Mouse (Mus musculus) embryo, embryonic 9.5 days (tissue): Measurements from ENCODE around the gene App.

Experiments used
- DNase-seq: peaks from one replicate; pipeline ENCODE4 v3.0.0-alpha.2; 2017; ENCODE audit errors: extremely low spot score

Gene App

GRCm38 (mm10) chr16:85075330-85075729 lies 98.2 kb downstream of the App start:
- DNase-seq, result no peak

DNA sequence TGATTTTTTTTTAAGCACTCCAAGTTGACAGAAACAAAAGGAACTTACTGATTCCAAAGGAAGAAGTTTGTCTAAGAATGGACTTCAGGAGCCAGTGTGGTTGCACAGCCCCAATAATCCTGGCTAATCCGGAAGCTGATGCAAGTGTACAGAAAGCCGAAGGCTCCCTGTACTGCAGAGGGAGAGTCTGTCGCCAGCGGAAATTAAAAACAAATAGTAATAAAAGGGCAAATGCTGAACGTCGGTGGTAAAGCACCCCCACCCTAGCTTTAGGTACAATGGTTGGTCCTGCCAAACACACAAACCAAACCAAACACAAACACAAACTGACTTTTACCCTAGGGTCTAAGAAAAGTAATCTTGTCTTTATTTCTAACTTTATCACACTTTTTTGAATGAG lies 98.7 kb downstream of the App start:
- DNase-seq, result no peak

GRCm38 (mm10) chr16:85072624-85073023 lies 100.9 kb downstream of the App start:
- DNase-seq, result no peak

DNA sequence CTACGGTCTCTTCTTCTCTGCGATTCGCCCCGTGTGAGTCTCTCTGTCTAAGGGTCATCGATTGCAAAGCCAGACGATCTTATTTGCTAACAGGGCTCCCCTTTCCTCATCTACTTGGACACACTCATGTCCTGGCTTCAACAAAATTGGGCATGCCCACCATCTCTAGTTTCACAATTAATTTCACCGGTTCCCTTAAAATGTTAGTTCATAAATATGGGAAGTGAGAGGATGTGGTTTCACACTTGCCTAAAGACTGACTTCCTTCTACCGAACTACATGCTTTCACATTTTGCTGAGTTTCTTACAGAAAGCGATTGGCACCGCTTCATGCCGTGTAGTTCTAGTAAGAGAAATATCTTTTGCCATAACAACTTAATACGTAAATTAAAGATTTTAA lies 101.8 kb downstream of the App start:
- DNase-seq, result no peak

DNA sequence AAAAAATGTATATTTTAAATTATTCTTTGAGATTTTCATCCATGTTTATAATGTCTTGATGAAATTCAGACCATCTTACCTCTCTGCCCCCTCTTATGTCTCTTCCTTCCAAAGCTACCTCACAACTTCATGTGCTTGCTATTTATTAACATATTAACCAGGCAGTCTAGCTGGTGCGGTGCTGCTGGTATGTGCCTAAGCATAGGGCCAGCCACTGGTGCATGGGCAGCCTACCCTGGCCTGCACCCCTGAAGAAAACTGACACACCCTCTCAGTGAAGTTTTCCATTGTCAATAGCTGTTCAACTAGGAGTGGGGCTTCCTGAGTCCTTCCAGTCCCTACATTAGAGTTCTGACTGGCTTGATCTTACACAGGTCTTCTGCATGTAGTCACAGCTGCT lies 102.3 kb downstream of the App start:
- DNase-seq, result no peak

DNA sequence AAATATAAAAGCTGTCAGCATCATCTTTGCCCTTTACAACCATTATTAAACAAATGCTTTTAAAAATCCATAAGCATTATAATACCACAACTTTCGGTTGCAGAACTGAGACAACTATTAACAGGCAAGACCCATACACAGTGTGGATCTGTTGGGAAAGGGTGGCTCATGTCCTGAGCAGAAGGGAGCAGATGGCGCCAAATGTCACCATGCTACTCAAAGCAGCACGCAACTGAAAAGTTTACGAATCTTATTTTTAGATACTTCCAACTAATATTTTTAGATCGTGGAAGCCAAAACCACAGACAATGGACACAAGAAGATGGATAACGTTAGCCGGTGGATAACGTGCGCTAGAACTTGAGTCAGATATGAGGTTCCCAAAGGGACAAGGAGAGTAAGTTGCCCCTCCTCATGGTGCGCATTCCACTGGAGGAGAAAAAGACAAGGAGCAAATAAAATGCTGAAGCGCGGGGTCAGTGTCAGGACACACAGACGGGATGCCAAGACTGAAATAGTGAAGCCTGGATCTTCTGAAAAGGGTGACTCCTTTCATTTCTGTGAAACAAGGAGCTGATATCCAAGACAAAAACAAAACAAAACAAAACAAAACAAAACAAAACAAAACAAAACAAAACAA lies 106.2 kb downstream of the App start:
- no peak for DNase-seq

- no peak for DNase-seq
Observed at GRCm38 (mm10) chr16:85066227-85066626, 107.3 kb downstream of the App start.

GRCm38 (mm10) chr16:85064800-85065199 lies 108.8 kb downstream of the App start:
- DNase-seq, result no peak

DNA sequence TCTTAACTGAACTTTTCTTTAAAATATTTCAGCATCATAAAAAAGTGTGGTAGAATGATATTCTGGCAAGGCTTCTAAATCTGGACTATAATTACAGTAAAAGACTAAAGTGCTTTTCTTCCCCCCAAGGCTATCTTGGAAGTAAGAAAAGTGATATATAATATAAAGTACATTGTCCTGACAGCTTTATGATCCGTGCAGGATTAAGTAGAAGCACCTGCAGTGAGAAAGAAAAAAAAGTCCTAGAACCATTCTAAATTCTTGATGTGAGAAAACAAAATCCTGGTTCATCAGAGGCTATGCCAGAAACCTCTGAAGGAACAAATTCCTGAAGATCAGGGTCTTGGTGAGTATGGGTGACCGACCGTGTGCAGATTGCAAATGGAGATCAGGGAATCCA lies 110.8 kb downstream of the App start:
- no peak for DNase-seq

DNA sequence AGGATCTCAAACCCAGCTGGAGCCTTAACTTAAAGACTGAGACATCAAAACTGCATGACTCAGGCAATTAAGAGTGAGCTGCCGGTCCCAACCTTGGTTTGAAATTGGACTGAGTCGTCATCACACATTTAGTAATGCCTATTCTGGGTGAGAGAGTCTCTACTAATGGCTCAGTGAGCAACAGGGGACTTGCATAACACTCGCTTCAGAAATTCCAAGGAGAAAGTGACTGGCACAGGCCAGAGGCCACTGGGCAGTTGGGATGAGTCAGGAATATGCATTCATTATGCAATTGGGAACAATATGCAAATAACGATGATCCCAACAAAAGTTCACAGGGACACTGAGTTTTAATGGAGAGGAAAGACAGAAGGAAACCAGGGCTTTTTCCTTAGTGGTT lies 111.8 kb downstream of the App start:
- DNase-seq, result no peak

DNA sequence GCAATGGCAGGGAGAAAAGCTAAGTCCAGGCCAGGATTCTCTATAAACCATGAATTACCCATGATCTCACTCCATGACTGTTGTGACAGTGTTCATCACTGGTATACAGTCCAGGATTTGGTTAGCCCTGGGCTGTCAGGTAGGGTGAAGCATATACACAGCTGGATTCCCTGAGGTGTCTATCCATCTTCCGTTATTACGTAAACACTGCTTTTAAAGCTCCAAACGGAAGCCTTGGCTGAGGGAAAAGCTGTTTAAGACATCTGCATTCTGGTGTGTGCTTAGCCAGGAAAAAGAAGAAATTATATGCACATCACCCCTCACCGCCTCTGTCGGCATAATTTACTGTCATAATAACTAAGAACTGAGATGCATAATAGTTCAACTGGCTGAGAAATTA lies 115.4 kb downstream of the App start:
- DNase-seq, result no peak

DNA sequence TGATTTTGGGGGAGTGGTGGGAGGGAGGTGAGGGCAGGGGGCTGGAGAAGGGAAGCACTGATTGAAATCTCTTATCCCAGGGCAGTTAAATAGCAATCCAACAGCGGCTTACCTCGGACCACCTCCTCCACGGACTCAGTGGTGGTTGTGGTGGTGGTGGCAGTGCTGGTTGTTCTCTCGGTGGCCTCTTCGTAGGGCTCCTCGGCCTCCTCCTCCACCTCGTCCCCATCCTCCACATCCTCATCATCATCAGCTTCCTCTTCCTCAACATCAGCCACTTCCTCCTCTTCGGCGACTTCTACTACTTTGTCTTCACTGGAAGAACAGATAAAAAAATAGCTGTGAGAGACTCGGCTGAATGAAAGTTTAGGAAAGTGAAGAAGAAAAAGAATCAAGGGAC lies 117.4 kb downstream of the App start:
- DNase-seq, result no peak

DNA sequence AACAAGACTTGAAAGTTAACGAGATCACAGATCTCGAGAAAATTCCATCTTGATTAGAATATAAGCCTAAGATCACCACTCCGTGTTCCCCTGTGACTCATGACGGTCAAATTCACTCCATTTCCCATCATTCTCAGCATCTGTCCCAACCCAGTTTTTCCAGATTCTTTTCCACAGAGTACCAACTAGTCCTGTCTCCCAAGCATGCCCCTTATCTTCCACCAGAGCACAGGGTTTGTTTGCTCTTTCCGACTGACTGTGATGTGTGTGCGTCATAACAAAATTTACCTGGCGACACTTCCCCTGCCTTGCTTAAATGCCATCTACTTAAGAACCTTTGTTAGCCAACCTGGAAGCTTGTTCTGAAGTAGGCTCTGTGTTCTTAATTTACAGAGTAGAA lies 119.6 kb downstream of the App start:
- no peak for DNase-seq

DNA sequence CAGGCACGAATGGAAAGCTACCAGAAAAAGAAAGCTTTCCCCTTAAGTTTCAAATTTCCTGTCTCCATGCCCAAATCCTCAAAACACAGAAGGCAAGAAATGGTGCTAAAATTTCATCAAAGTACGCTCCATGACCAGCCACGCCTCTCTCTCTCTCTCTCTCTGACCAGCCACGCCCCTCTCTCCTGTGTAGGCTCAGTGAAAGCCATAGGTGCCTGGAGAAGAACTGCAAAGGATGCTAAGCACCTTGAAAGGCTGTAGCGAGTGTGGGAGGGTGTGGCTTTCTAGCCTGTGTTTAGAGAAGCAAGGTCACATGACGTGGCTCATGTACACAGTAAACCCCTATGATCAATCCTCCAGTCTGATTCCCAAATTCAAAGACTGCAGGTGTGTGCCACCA lies 126.3 kb downstream of the App start:
- no peak for DNase-seq

DNA sequence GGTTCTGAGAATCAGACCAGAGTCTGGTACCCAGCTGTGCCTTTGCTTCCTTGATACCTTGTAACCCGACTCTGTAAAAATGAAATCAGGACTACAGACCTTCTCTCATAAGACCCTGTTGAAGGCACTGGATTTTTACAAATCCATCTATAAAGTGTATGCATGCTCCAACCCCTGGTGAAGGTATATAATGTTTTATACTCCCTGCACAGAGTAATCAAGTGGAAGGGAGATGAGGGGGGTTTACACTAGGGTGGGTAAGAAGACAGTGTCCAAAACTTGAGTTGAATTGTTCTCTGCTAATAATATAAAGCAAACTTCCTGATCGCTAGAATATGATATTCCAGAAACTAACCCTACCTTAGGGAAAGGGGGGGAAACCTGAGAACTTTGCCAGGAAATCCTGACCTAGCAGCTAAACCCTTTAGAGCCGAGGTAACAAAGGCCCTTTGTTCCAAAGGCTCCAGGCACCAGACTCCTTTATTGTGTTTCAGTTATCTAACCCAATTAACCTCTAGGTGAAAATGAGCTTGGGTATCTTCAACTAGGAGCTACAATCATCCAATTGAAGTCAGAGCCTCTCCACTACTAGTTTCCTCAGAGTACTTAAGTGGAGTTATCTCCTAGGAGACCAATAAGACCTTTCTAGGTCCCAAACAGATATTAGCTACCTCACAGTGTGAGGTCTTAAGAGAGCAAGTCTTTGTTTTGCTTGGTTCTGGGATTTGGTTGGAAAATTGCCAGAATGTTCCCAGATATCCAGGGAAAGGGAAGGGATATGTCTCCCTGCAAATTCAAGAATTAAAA lies 132.2 kb downstream of the App start:
- DNase-seq, result no peak

- no peak for DNase-seq
Observed at GRCm38 (mm10) chr16:85038731-85039130, 134.8 kb downstream of the App start.

- no peak for DNase-seq
Observed at GRCm38 (mm10) chr16:85037969-85038644, 135.5 kb downstream of the App start.

DNA sequence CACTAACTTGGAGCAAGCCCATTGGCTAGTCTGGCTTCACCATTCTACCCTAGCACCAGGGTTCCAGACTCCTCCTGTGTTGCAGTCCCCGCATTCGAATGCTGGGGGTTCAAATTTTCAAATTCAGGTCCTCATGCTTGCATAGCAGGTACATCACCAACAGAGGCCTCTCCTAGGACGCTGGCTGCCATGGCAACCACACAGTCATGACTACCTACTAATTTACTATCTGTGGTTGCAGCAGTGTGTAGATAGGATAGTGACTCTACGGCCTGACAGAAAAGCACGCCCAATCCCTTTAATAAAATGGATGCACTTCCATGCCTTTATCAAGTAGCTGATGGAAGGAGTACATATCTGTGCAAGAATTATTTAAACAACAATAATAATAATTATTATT lies 137.8 kb downstream of the App start:
- DNase-seq, result no peak

GRCm38 (mm10) chr16:85033747-85034146 lies 139.8 kb downstream of the App start:
- DNase-seq, result no peak

DNA sequence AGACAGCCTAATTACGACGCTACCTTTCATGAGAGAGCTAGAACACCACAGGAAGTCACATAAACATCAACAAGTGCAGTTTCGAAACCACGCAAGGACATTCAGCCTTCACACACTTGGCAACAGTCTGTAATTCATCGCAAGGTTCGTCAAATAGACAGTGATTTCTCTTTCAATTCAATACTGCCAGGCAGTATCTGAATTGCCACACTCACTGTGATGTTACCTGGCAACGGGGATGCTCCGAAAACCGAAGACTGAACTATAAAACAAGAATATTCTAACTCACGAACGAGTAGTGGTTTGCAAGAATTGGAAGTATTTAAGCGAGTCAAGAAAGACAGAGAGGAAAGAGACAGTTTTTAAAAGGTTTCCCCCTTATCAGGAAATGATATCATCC lies 142.8 kb downstream of the App start:
- no peak for DNase-seq

- DNase-seq, result no peak
Observed at GRCm38 (mm10) chr16:85028396-85028795, 145.2 kb downstream of the App start.

DNA sequence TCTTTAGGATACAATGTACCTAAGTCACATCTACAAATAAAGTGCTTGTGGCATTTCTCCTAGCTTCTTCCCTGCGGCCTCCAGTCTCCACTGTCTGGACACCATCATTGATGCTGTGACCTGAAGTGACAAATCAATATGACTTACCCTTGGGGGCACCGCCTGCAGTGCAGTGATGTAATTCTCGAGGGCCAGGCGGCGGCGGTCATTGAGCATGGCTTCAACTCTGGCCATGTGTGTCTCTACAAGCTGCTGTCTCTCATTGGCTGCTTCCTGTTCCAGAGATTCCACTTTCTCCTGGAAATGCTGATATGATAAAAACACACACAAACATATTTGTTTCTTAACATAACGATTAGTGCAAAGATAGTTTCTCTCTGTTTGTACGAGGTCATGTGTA lies 148.9 kb downstream of the App start:
- DNase-seq, result no peak

- DNase-seq, result no peak
Observed at GRCm38 (mm10) chr16:85023106-85023505, 150.5 kb downstream of the App start.
